Mouse (Mus musculus) hematopoietic stem cell, adult 5-6 weeks (primary cell): ENCODE data around the gene Rragd. TPM values are rescaled to one million over a fixed set of nuclear protein-coding genes. Genes with fewer than 3 reads are reported as not detected.

Experiments used
- ATAC-seq, 2 experiments: fragments of 125-278 bp in 1 of 2; replicated peaks in 1 of 2; 2 replicates each; pipeline ENCODE4 v1.8.0; 2016 to 2017; ENCODE audit warnings: inconsistent platforms in 2 of 2, mild to moderate bottlenecking in 2 of 2, moderate number of reproducible peaks in 2 of 2, low read depth in 1 of 2, moderate TSS enrichment in 1 of 2; ENCODE audit not compliant: low FRiP score in 2 of 2, poor library complexity in 2 of 2, severe bottlenecking in 2 of 2, insufficient read depth in 1 of 2, low TSS enrichment in 1 of 2
- total RNA-seq: library from RNA; stranded (forward); fragments of 172-1452, 232-1000 nt; gene quantifications from 2 replicates; pipeline ENCODE4 v1.2.3, GENCODE M21; 2017

The Rragd gene
- total RNA-seq, 1 experiment from 2014 or later: 0.35 TPM

- 0 out of 4 replicates have a peak, but pooled peaks of 1 of the 2 experiments have one; percentile 23 for ATAC-seq
These were observed 629 bp downstream of the Rragd start for GRCm38 (mm10) chr4:32983176-32984155.

DNA sequence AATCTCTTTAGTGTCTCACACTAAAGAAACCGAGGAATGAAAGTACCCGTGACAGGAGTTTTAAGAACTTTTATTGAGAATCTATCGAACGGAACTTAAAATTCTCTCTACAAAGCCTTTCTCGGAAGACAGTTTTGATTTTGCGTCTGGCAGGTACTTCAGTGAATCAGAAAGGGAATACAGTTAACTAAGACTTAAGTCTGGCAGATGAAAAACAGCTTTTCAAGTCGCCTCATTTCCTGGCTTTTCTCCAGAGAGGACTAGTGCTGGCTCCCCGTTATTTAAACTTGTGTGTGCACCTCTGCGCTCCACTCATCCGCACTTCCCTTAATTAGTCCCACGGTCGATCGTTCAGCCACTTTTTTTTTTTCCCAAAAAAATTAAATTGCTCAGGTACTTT is 1.4 kb downstream of the Rragd start:
- no peak for ATAC-seq

DNA sequence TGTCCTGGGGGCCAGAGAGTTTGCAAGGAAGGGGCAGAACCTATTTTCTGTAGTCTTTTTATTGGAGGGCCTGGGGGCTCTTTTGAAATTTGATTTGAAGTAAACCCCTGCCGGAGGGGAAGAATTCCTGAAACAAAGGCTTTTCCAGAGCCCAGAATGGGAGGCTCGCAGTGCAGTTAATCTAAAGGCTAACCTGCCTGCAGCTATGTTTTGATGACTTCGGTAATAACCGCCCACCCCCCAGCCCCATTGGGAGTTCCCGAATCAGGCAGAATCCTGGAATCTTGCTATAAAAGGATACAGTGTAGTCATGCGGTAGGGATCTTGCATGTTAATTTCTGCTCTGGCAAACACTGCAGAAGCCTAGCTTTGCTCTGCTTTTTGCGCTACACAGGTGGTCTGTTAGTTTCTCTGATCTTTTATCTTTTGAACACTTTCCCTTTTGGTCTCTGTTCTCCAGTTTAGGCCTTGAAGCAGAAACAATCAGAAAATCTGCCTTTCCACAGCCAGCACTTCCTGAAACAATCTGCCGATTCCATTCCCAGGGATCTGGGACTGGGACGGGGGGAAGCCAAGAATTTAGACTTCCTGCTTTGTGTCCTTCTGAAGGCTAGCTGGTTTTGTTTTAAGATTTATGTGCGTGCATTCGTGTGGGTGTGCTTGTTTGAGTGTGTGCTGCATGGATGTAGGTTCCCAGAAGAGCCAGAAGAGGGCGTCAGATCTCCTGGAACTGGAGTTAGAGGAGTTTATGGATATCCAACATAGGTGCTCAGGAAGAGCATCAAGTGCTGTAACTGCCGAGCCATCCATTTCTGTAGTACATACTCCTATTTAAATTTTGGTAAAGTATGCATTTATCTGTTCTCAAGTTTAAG is 2.2 kb downstream of the Rragd start:
- no peak for ATAC-seq

DNA sequence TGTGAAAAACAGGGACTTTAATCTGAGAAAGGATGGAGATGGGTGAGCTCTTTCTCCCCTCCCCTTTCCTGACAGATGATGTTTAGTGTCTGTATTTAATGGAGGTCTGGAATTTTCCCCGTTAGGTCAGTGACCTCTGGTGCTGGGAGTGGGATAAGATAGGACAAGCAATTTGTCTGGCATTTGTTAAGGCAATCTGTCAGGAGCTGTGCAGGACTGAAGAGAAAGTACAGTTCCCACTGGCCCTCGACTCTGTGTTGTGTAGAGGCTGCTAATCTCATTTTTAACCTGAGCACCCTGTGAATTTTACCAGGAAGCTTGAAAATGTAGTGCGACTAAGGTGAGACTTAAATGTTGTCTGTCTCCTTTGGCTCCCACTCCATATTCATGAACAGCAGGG is 2.8 kb downstream of the Rragd start:
- no peak for ATAC-seq

- no peak; a peak in 1 of 4 replicates for ATAC-seq
These were observed 4.2 kb downstream of the Rragd start for GRCm38 (mm10) chr4:32987006-32987405.

- no peak for ATAC-seq
These were observed 6.5 kb downstream of the Rragd start for GRCm38 (mm10) chr4:32989346-32989745.

GRCm38 (mm10) chr4:32994168-32994567 is 11.3 kb downstream of the Rragd start:
- ATAC-seq: no peak

GRCm38 (mm10) chr4:32996083-32996482 is 13.2 kb downstream of the Rragd start:
- ATAC-seq: no peak

GRCm38 (mm10) chr4:32997571-32997970 is 14.7 kb downstream of the Rragd start:
- no peak for ATAC-seq

- ATAC-seq: no peak
These were observed 16.2 kb downstream of the Rragd start for GRCm38 (mm10) chr4:32998996-32999395.

GRCm38 (mm10) chr4:33002081-33002480 is 19.2 kb downstream of the Rragd start:
- ATAC-seq: no peak

- ATAC-seq: peak; percentile 37 to 58; a peak in 1 of 4 replicates
These were observed 23.0 kb downstream of the Rragd start for GRCm38 (mm10) chr4:33005595-33006470.

DNA sequence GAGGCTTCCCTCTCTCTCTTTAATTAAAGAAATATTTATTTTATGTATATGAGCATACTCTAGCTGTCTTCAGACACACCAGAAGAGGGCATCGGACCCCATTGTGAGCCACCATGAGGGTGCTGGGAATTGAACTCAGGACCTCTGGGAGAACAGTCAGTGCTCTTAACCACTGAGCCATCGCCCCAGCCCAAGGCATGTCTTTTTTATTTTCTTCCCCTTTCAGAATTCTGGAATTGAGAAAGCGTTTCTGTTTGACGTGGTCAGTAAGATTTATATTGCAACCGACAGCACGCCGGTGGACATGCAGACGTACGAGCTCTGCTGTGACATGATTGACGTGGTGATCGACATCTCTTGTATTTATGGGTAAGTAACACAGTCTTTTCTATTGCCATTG is 24.0 kb downstream of the Rragd start:
- ATAC-seq: no peak

DNA sequence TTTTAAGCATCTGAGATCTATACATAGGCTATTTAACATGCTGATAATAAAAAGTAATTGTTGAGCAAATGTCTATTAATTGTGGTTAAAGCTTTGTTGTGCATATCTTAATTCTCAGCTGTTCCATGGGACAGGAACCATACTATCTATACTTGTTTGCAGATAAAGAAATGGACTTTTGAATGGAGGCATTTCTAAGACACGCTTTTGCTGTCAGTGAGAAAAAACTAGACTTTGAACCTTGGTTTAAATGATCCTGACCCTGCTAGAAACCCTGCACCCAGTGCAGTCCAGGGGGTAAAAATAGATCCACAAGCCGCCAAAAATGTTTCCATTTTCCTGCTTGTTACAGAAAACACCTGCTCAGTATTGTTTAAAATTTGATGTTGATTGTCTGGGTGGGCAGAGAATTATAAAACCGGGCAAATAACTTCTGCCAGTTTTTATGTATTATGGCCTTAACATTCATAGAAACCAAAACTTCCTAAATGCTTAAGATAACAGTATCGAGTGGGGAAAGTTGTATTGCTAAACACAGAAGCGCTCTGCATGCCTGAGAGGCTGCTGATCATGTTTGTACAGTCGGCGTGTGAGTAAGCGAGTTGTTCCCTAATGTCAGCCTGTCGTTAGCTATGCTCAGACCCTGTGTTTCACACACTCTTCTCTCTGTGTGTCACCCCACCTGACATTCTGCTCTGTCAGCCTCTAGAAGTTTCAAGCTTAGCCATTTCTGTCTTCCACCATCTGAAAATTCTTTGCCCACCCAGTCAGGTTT is 24.8 kb downstream of the Rragd start:
- ATAC-seq: no peak

DNA sequence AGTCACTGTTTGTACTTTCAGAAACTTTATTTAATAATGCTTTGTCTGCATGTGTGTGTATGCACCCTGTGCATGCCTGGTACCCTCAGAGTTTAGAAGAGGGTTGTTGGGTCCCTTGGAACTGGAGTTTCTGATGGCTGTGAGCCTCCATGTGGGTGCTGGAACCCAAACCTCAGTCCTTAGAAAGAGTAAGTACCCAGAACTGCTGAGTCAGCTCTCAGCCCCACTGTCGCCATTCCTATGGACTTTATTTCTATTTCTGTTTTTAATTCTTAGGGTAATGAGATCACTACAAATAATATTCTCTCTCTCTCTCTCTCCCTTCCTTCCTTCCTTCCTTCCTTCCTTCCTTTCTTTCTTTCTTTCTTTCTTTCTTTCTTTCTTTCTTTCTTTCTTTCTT is 27.2 kb downstream of the Rragd start:
- ATAC-seq: no peak

- no peak for ATAC-seq
These were observed 29.6 kb downstream of the Rragd start for GRCm38 (mm10) chr4:33012484-33012883.
